Mouse (Mus musculus) MEL (cell line): ENCODE results near the gene Naa16.

Experiments used
- CTCF ChIP-seq, 3 experiments: IDR thresholded peaks in 2 of 3; conservative IDR thresholded peaks in 1 of 3; 2 replicates each; pipeline ENCODE4 v1.5.1; 2011 to 2012; ENCODE audit warnings: low read length in 3 of 3, low read depth in 2 of 3, mild to moderate bottlenecking in 2 of 3, improper control_type of control experiment in 1 of 3, inconsistent platforms in 1 of 3, mixed read lengths in 1 of 3, moderate library complexity in 1 of 3; ENCODE audit not compliant: control insufficient read depth in 1 of 3, insufficient read depth in 1 of 3, poor library complexity in 1 of 3, severe bottlenecking in 1 of 3
- ELF1 ChIP-seq: IDR thresholded peaks from 2 replicates; pipeline ENCODE4 v1.6.1; 2014; ENCODE audit warnings: low read depth, mild to moderate bottlenecking, inconsistent platforms, low read length, improper control_type of control experiment, moderate library complexity
- EP300 ChIP-seq, 2 experiments: IDR thresholded peaks; 2 replicates each; pipeline ENCODE4 v1.6.1; 2011; ENCODE audit warnings: improper control_type of control experiment in 2 of 2, low read length in 2 of 2, low read depth in 1 of 2, mild to moderate bottlenecking in 1 of 2
- GABPA ChIP-seq: IDR thresholded peaks from 2 replicates; pipeline ENCODE4 v1.6.1; 2012; ENCODE audit warnings: low read depth, mild to moderate bottlenecking, inconsistent platforms, low read length, improper control_type of control experiment, moderate library complexity
- GATA1 ChIP-seq: IDR thresholded peaks from 2 replicates; pipeline ENCODE4 v1.6.1; 2011; ENCODE audit warnings: low read depth, low read length, improper control_type of control experiment
- JUND ChIP-seq: IDR thresholded peaks from 2 replicates; pipeline ENCODE4 v1.6.1; 2011; ENCODE audit warnings: low read depth, mild to moderate bottlenecking, improper control_type of control experiment, low read length
- POLR2A ChIP-seq, 2 experiments: IDR thresholded peaks; 2 replicates each; pipeline ENCODE4 v1.6.1; 2011 to 2012; ENCODE audit warnings: low read length in 2 of 2, mild to moderate bottlenecking in 2 of 2, control low read depth in 1 of 2, improper control_type of control experiment in 1 of 2, low read depth in 1 of 2, moderate library complexity in 1 of 2; ENCODE audit not compliant: control insufficient read depth in 1 of 2, insufficient read depth in 1 of 2, poor library complexity in 1 of 2
- RAD21 ChIP-seq: IDR thresholded peaks from 2 replicates; pipeline ENCODE4 v1.6.1; 2011; ENCODE audit warnings: mild to moderate bottlenecking, low read depth, low read length, improper control_type of control experiment
- UBTF ChIP-seq: IDR thresholded peaks from 2 replicates; pipeline ENCODE4 v1.6.1; 2012; ENCODE audit warnings: low read depth, mild to moderate bottlenecking, inconsistent platforms, low read length, improper control_type of control experiment, moderate library complexity, borderline replicate concordance; ENCODE audit not compliant: insufficient read depth
- USF1 ChIP-seq: IDR thresholded peaks from 2 replicates; pipeline ENCODE4 v1.6.1; 2014; ENCODE audit warnings: low read depth, mild to moderate bottlenecking, inconsistent platforms, low read length, improper control_type of control experiment, moderate library complexity
- ZNF384 ChIP-seq: IDR thresholded peaks from 2 replicates; pipeline ENCODE4 v1.6.1; 2012; ENCODE audit warnings: low read depth, mild to moderate bottlenecking, inconsistent platforms, low read length, improper control_type of control experiment

DNA sequence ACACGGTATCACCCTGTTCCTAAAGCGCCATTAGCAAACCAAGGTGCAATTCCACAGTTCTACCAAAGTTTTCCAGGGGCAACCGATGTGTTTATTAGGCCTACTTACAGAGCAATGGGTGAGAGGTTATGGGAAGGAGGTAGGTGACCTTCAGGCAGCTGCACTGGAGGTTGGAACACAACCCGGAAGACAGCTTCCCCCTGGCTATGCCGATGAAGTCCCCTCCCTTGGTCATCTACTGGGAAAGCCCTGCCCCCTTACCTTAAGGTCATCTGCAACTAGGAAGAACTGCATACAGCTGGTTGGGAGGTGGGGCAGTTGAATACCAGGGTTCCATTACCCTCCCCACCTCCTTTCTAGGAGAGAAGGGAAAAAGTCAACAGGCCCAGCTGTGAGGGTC is 105.0 kb downstream of the Naa16 start:
- TF ChIP-seq CTCF (IDR thresholded peaks at IDR 0.05 in 2 of 3, conservative IDR thresholded peaks at IDR 0.05 in 1 of 3; ENCODE audit: control insufficient read depth in 1 of 3, insufficient read depth in 1 of 3, low read depth in 2 of 3, low read length in 3 of 3, poor library complexity in 1 of 3, severe bottlenecking in 1 of 3), result no peak
- TF ChIP-seq ELF1, result no peak
- TF ChIP-seq GATA1, result no peak
- TF ChIP-seq UBTF, result no peak
- no peak for TF ChIP-seq ZNF384
- TF ChIP-seq EP300 (IDR thresholded peaks at IDR 0.05; ENCODE audit: low read depth in 1 of 2, low read length in 2 of 2), result no peak
- TF ChIP-seq RAD21, result no peak
- no peak for TF ChIP-seq POLR2A (IDR thresholded peaks at IDR 0.05; ENCODE audit: control insufficient read depth in 1 of 2, insufficient read depth in 1 of 2, low read depth in 1 of 2, low read length in 2 of 2, poor library complexity in 1 of 2)
- TF ChIP-seq USF1, result no peak
- TF ChIP-seq JUND, result no peak
- no peak for TF ChIP-seq GABPA
